Mouse (Mus musculus): ENCODE measurements at regions not wholly inside any gene's neighbourhood (a gene's known extent, or its start where the extent isn't known, plus 50 kb on each side); places are given as distances from the start of the nearest gene placed in this dataset.

DNA sequence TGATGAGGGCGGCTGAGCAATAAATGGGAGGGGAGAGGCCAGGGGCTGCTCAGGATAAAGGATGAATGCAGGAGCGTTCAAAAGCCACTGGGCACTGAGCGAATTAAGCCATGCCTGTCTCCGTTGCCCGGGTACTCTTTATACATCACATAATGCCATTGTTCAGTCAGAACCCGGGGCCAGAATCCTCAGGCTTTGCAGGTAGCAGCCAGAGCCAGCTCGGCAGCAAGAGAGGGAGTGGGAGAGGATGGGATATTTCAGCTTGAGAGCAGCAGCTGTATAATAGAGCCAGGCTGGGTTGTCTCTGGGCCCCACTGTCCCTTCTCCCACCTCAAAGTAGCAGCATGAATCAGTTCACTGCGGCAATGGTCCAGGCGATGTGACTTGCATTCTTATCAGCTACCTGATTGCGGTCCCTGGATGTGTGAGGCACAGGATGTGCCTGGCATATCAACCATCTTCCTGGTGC is 130.5 kb downstream of the Rps24 start:
- peak overlapping the region; percentile 99 for H3K27ac ChIP-seq (ENCODE audit: low read depth, low read length)
- peaks cover 44% of the 10 kb centered on the region for H3K4me1 ChIP-seq (ENCODE audit: control insufficient read depth, insufficient read depth, low read length)
- WGBS = 15% methylated on average over 10 of the region's 10 CpGs
- H3K4me2 ChIP-seq = peak overlapping the region; percentile 33
- H3K9ac ChIP-seq (ENCODE audit: low read length) = peak overlapping the region; percentile 70
- H3K9me3 ChIP-seq (ENCODE audit: control insufficient read depth, low read length) = no peaks in the 10 kb centered on the region
- ATAC-seq (ENCODE audit: low FRiP score) (peak; percentile 88), DNase-seq (ENCODE audit: low spot score, missing footprints) (peak; percentile 97)
- no peaks in the 10 kb centered on the region for H3K36me3 ChIP-seq (ENCODE audit: control insufficient read depth, insufficient read depth, low read length)
- no peaks in the 10 kb centered on the region for H3K27me3 ChIP-seq (ENCODE audit: control insufficient read depth, insufficient read depth, low read length)
- no peak overlapping the region for H3K4me3 ChIP-seq (ENCODE audit: low read depth, low read length)

DNA sequence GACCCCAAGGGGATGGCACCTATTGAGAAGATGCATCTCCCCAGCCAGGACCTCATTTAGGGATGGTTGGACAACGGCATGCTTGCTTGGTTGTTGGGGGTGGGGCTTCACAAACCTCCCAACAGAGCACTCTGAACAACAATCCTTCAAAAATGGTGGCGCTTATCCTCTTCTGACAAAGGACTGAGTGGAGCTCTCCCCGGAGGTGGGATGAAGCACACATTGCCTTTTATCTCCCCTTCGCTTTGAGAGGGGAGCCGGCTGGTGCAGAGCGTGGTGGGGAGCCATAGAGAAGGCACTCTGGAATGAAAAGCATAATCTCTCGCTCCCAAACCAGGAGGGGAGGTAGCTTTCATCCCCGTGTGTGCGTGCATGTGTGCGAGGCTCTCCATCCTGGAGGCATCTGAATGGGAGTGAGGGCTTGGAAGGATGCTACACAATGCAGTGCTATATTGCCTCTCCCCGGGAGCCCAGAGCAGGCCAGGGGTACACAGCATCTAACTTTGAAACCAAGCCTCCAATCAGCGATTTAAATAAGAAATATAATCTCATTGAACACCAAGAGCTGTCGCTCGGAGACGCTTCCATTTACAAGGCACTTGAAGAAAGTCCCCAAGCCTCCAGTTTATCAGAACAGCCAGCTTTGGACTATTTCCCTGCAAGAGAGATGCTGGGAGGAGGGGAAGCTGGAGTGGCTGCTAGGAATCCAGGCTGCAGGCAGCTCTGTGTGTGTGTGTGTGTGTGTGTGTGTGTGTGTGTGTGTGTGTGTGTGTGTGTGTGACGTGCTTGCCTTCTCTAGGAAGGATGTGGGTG is 131.5 kb downstream of the Rps24 start:
- Histone ChIP-seq H3K27me3 (ENCODE audit: control insufficient read depth, insufficient read depth, low read length) (no peaks in the 10 kb centered on the region), H3K4me3 (ENCODE audit: low read depth, low read length) (no peak overlapping the region), H3K9ac (ENCODE audit: low read length) (peak overlapping the region; percentile 70), H3K36me3 (ENCODE audit: control insufficient read depth, insufficient read depth, low read length) (no peaks in the 10 kb centered on the region), H3K4me1 (ENCODE audit: control insufficient read depth, insufficient read depth, low read length) (peaks cover 44% of the 10 kb centered on the region), H3K9me3 (ENCODE audit: control insufficient read depth, low read length) (no peaks in the 10 kb centered on the region), H3K4me2 (peak overlapping the region; percentile 33), H3K27ac (ENCODE audit: low read depth, low read length) (peak overlapping the region; percentile 99)
- WGBS = 7% methylated on average over 16 of the region's 16 CpGs
- ATAC-seq (ENCODE audit: low FRiP score) (peak; percentile 68), DNase-seq (ENCODE audit: low spot score, missing footprints) (peak; percentile 96)

DNA sequence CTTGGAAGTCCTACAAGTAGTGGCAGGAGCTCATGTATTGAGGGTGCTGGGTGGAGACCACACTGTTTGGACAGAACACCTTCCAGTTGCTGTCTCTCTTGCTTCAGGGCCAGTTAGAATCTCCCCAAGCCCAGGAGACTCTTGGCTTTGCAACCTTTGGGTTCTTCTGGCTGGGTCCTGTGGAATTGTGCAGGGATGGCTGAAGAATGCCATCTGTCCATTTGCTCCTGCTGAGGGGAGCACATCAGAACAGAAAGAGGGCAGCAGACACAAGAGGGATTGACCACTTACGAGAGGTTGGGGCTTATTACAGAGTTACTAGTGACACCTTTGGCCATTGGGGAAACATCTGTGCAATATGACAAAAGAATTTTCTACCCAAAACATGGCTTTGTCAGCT is 145.1 kb downstream of the Rps24 start:
- Histone ChIP-seq H3K4me1 (ENCODE audit: control insufficient read depth, insufficient read depth, low read length) (no peaks in the 10 kb centered on the region), H3K27me3 (ENCODE audit: control insufficient read depth, insufficient read depth, low read length) (no peaks in the 10 kb centered on the region), H3K4me3 (ENCODE audit: low read depth, low read length) (no peak overlapping the region), H3K36me3 (ENCODE audit: control insufficient read depth, insufficient read depth, low read length) (no peaks in the 10 kb centered on the region), H3K27ac (ENCODE audit: low read depth, low read length) (no peak overlapping the region), H3K4me2 (no peak overlapping the region), H3K9me3 (ENCODE audit: control insufficient read depth, low read length) (peaks cover under 1% of the 10 kb centered on the region; the same call in 1 of the 2 replicates), H3K9ac (ENCODE audit: low read length) (no peak overlapping the region)
- DNase-seq (ENCODE audit: low spot score, missing footprints) = no peak
- WGBS = 88% methylated on average over 1 of the region's 1 CpGs
- ATAC-seq (ENCODE audit: low FRiP score) = no peak

DNA sequence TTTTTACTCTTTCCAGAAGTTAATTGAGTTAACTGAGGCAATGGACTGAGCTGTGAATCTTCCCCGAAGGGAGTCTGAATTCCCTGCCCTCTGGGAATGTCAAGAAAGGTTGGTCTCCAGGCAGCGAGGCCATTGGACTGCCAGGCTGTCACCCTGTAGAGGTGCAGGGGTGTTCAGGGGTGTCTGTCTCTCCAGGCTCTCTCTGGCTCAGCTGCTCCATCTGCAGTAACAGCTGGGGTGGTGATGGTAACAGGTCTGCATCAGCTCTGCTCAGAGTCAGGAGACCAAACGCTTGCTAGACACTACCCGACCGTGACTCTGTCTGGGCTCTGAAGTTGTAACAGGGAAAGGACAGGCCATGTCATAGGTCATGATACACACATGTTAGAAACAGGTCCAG is 154.9 kb downstream of the Rps24 start:
- Histone ChIP-seq H3K4me1 (ENCODE audit: control insufficient read depth, insufficient read depth, low read length) (peaks cover 6% of the 10 kb centered on the region), H3K4me2 (no peak overlapping the region), H3K9ac (ENCODE audit: low read length) (no peak overlapping the region), H3K27ac (ENCODE audit: low read depth, low read length) (no peak overlapping the region), H3K4me3 (ENCODE audit: low read depth, low read length) (no peak overlapping the region), H3K27me3 (ENCODE audit: control insufficient read depth, insufficient read depth, low read length) (no peaks in the 10 kb centered on the region), H3K36me3 (ENCODE audit: control insufficient read depth, insufficient read depth, low read length) (no peaks in the 10 kb centered on the region), H3K9me3 (ENCODE audit: control insufficient read depth, low read length) (no peaks in the 10 kb centered on the region)
- 73% methylated on average over 5 of the region's 5 CpGs for WGBS
- ATAC-seq (ENCODE audit: low FRiP score) = no peak
- DNase-seq (ENCODE audit: low spot score, missing footprints) = no peak

GRCm38 (mm10) chr14:24644117-24644808 is 157.3 kb downstream of the Rps24 start:
- peak overlapping the region; percentile 31; the same call in 1 of the 2 replicates for H3K9ac ChIP-seq (ENCODE audit: low read length)
- DNase-seq (ENCODE audit: low spot score, missing footprints) (no peak), ATAC-seq (ENCODE audit: low FRiP score) (peak; percentile 77)
- no peak overlapping the region for H3K4me3 ChIP-seq (ENCODE audit: low read depth, low read length)
- no peak overlapping the region for H3K4me2 ChIP-seq
- WGBS = 27% methylated on average over 6 of the region's 6 CpGs
- no peaks in the 10 kb centered on the region for H3K9me3 ChIP-seq (ENCODE audit: control insufficient read depth, low read length)
- H3K27me3 ChIP-seq (ENCODE audit: control insufficient read depth, insufficient read depth, low read length) = no peaks in the 10 kb centered on the region
- peak overlapping the region; percentile 25; the same call in 1 of the 2 replicates for H3K27ac ChIP-seq (ENCODE audit: low read depth, low read length)
- no peaks in the 10 kb centered on the region for H3K36me3 ChIP-seq (ENCODE audit: control insufficient read depth, insufficient read depth, low read length)
- H3K4me1 ChIP-seq (ENCODE audit: control insufficient read depth, insufficient read depth, low read length) = peaks cover 6% of the 10 kb centered on the region

GRCm38 (mm10) chr14:24646239-24646848 is 159.4 kb downstream of the Rps24 start:
- no peak for DNase-seq (ENCODE audit: low spot score, missing footprints)
- no peak overlapping the region for H3K27ac ChIP-seq (ENCODE audit: low read depth, low read length)

GRCm38 (mm10) chr14:24647722-24648121 is 160.8 kb downstream of the Rps24 start:
- Histone ChIP-seq H3K27me3 (ENCODE audit: control insufficient read depth, insufficient read depth, low read length) (no peaks in the 10 kb centered on the region), H3K4me2 (no peak overlapping the region), H3K27ac (ENCODE audit: low read depth, low read length) (no peak overlapping the region), H3K4me1 (ENCODE audit: control insufficient read depth, insufficient read depth, low read length) (peaks cover 8% of the 10 kb centered on the region), H3K9me3 (ENCODE audit: control insufficient read depth, low read length) (no peaks in the 10 kb centered on the region), H3K4me3 (ENCODE audit: low read depth, low read length) (no peak overlapping the region), H3K36me3 (ENCODE audit: control insufficient read depth, insufficient read depth, low read length) (no peaks in the 10 kb centered on the region), H3K9ac (ENCODE audit: low read length) (no peak overlapping the region)
- 89% methylated on average over 4 of the region's 4 CpGs for WGBS
- ATAC-seq (ENCODE audit: low FRiP score) = no peak
- no peak for DNase-seq (ENCODE audit: low spot score, missing footprints)

More at GRCm38 (mm10) chr14:24646239-24646848, 159.4 kb downstream of the Rps24 start:
- no peaks in the 10 kb centered on the region for H3K36me3 ChIP-seq (ENCODE audit: control insufficient read depth, insufficient read depth, low read length)
- no peak overlapping the region for H3K4me2 ChIP-seq
- 91% methylated on average over 6 of the region's 6 CpGs for WGBS
- H3K9ac ChIP-seq (ENCODE audit: low read length) = no peak overlapping the region
- no peaks in the 10 kb centered on the region for H3K9me3 ChIP-seq (ENCODE audit: control insufficient read depth, low read length)
- H3K4me1 ChIP-seq (ENCODE audit: control insufficient read depth, insufficient read depth, low read length) = peaks cover 8% of the 10 kb centered on the region
- H3K27me3 ChIP-seq (ENCODE audit: control insufficient read depth, insufficient read depth, low read length) = no peaks in the 10 kb centered on the region
- H3K4me3 ChIP-seq (ENCODE audit: low read depth, low read length) = no peak overlapping the region
- no peak for ATAC-seq (ENCODE audit: low FRiP score)

DNA sequence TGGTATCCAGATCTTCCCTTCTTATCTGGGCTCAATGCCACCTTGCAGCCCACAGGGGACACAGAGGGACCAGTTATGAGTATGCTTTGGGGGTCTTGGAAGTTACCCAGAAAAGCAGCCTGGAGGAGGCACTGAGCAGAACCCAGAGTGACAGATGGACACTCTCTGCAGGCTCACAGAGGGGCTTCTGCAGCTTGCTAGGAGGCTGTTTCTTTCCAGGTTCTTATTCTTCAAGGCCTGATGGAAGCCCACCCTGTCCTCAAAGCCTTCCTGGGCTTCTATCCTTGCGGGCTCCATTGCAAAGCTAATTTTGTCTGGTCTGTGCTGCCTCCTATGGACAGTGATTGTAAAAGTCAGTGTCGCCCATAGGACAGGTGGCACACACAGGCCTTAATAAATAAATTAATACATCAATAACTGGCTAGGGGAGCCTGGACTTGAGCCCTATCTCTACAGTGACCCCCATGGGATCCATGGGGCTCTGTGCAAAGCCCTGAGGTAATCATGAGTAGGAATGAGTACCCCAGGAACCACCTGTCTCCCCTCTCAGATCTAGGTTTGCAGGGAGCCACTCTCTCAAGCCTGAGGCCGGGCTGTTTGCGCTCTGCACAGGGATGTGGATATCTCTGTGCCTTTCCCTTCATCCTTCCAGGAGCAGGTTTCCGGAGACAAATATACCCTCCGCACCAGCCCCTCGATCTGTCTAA is 163.4 kb downstream of the Rps24 start:
- Histone ChIP-seq H3K27ac (ENCODE audit: low read depth, low read length) (peak overlapping the region; percentile 45), H3K4me1 (ENCODE audit: control insufficient read depth, insufficient read depth, low read length) (peaks cover 2% of the 10 kb centered on the region; the same call in 1 of the 2 replicates), H3K27me3 (ENCODE audit: control insufficient read depth, insufficient read depth, low read length) (no peaks in the 10 kb centered on the region), H3K36me3 (ENCODE audit: control insufficient read depth, insufficient read depth, low read length) (no peaks in the 10 kb centered on the region), H3K9ac (ENCODE audit: low read length) (no peak overlapping the region), H3K9me3 (ENCODE audit: control insufficient read depth, low read length) (no peaks in the 10 kb centered on the region), H3K4me3 (ENCODE audit: low read depth, low read length) (no peak overlapping the region), H3K4me2 (no peak overlapping the region)
- ATAC-seq (ENCODE audit: low FRiP score) (peak; percentile 50; the same call in 1 of the 2 replicates), DNase-seq (ENCODE audit: low spot score, missing footprints) (no peak)
- WGBS = 79% methylated on average over 7 of the region's 7 CpGs

All from midbrain, embryonic 11.5 days (tissue).